Mouse (Mus musculus): ENCODE measurements at regions not wholly inside any gene's neighbourhood (a gene's known extent, or its start where the extent isn't known, plus 50 kb on each side); places are given as distances from the start of the nearest gene placed in this dataset.

DNA sequence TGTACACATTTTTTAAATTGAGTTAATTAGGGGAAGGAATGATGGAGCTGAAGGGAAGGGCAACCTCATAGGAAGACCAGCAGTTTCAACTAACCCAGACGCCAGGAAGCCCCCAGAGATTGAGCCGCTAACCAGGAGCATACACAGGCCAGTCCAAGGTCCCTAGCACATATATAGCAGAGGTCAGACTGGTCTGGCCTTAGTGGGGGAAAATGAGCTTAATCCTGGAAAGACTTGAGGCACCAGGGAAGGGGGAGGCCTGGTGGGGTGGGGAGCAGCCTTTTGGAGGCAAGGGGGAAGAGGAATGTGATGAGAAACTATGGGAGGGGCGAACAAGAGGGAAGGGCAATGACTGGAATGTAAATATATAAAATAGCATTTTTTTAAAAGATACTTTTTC is 188.3 kb upstream of the Cblb start:
- no peak for TF ChIP-seq CTCF (IDR thresholded peaks at IDR 0.05; ENCODE audit: low read depth)
- TF ChIP-seq EP300 (IDR thresholded peaks at IDR 0.05; ENCODE audit: low read depth), result no peak
- no peak for ATAC-seq (ENCODE audit: insufficient read depth, low read depth)
- DNase-seq (ENCODE audit: low spot score), result no peak
- H3K4me1 ChIP-seq (ENCODE audit: control insufficient read depth, insufficient read depth), result no peaks in the 10 kb centered on the region
- H3K36me3 ChIP-seq (replicated peaks; ENCODE audit: control insufficient read depth, insufficient read depth, low read length), result no peaks in the 10 kb centered on the region
- H3K9ac ChIP-seq (replicated peaks; ENCODE audit: low read depth, low read length), result no peak overlapping the region
- H3K27ac ChIP-seq (ENCODE audit: low read depth), result no peak overlapping the region
- H3K27me3 ChIP-seq (ENCODE audit: control insufficient read depth, insufficient read depth, low read length), result no peaks in the 10 kb centered on the region
- WGBS, result 78% methylated on average over 3 of the region's 3 CpGs
- H3K4me3 ChIP-seq (ENCODE audit: low read depth, low read length), result no peak overlapping the region
- H3K9me3 ChIP-seq (replicated peaks; ENCODE audit: control insufficient read depth, low read length), result no peaks in the 10 kb centered on the region
- no peak overlapping the region for H3K4me2 ChIP-seq (ENCODE audit: low read depth, low read length)

DNA sequence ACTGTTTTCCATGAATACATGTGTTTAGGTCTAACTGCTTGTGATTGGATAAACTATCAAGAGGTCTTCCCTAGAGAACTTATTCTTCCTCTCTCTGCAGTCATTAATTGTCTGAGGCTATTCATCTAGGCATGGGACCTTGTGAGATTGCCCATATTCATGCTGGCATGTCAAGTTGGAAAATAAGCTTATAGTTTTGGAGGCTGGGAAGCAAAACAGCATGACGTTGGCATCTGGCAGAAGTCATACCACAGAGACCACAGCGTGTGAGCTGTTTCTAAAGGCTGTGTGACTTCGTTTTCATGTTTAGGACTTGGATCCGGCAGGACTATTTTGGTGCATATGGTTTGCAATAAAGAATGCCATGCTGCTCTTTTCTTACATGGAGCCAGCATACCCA is 185.5 kb upstream of the Cblb start:
- 78% methylated on average over 4 of the region's 4 CpGs for WGBS
- ATAC-seq (ENCODE audit: insufficient read depth, low read depth) (no peak), DNase-seq (ENCODE audit: low spot score) (no peak)
- Histone ChIP-seq H3K27me3 (ENCODE audit: control insufficient read depth, insufficient read depth, low read length) (no peaks in the 10 kb centered on the region), H3K9me3 (replicated peaks; ENCODE audit: control insufficient read depth, low read length) (no peaks in the 10 kb centered on the region), H3K4me3 (ENCODE audit: low read depth, low read length) (no peak overlapping the region), H3K9ac (replicated peaks; ENCODE audit: low read depth, low read length) (no peak overlapping the region), H3K36me3 (replicated peaks; ENCODE audit: control insufficient read depth, insufficient read depth, low read length) (no peaks in the 10 kb centered on the region), H3K4me1 (ENCODE audit: control insufficient read depth, insufficient read depth) (no peaks in the 10 kb centered on the region), H3K4me2 (ENCODE audit: low read depth, low read length) (no peak overlapping the region), H3K27ac (ENCODE audit: low read depth) (no peak overlapping the region)
- TF ChIP-seq CTCF (IDR thresholded peaks at IDR 0.05; ENCODE audit: low read depth) (no peak), EP300 (IDR thresholded peaks at IDR 0.05; ENCODE audit: low read depth) (no peak)

DNA sequence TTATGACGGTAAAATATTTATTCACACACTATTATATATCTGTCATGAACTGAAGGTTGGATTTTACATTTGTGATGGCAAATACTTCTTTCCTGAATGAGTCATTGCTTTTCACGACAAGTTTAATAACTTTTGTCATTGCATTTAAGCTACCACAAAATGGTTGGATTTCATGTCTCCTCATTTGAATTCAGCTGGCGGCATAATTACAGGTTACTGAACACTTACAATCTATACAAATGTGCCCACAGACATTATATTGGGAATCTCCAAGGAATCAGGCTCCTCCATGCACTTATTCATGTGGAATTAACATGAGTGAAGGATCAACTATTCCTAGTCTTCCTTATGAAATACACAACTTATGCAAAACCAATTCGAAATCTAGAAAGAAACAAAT is 150.3 kb upstream of the Cblb start:
- no peak for TF ChIP-seq CTCF (IDR thresholded peaks at IDR 0.05; ENCODE audit: low read depth)
- TF ChIP-seq EP300 (IDR thresholded peaks at IDR 0.05; ENCODE audit: low read depth), result no peak
- ATAC-seq (ENCODE audit: insufficient read depth, low read depth) (no peak), DNase-seq (ENCODE audit: low spot score) (no peak)
- H3K27me3 ChIP-seq (ENCODE audit: control insufficient read depth, insufficient read depth, low read length), result no peaks in the 10 kb centered on the region
- WGBS, result 89% methylated on average over 4 of the region's 4 CpGs
- H3K9me3 ChIP-seq (replicated peaks; ENCODE audit: control insufficient read depth, low read length), result no peaks in the 10 kb centered on the region
- no peak overlapping the region for H3K27ac ChIP-seq (ENCODE audit: low read depth)
- no peak overlapping the region for H3K9ac ChIP-seq (replicated peaks; ENCODE audit: low read depth, low read length)
- H3K4me2 ChIP-seq (ENCODE audit: low read depth, low read length), result no peak overlapping the region
- H3K36me3 ChIP-seq (replicated peaks; ENCODE audit: control insufficient read depth, insufficient read depth, low read length), result no peaks in the 10 kb centered on the region
- no peak overlapping the region for H3K4me3 ChIP-seq (ENCODE audit: low read depth, low read length)
- no peaks in the 10 kb centered on the region for H3K4me1 ChIP-seq (ENCODE audit: control insufficient read depth, insufficient read depth)

DNA sequence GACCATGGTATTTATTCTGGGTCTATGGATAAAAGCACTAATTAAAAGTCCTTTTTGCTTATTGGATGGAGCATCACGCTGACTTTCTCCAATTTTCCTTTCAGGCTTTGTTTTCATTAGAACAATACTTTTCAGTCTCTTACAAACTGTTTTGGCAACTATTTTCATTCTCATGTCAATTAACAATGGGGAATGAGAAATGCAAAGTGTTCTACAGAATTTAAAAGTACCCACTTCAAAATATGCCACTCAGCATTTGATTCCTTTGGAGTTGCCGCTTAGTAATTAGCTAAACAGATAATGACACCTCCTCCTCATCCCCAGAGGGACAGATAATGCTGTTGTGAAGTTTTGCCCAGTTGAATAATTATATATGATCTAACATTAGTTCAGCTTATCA is 149.9 kb upstream of the Cblb start:
- Histone ChIP-seq H3K9me3 (replicated peaks; ENCODE audit: control insufficient read depth, low read length) (no peaks in the 10 kb centered on the region), H3K4me3 (ENCODE audit: low read depth, low read length) (no peak overlapping the region), H3K4me2 (ENCODE audit: low read depth, low read length) (no peak overlapping the region), H3K27ac (ENCODE audit: low read depth) (no peak overlapping the region), H3K27me3 (ENCODE audit: control insufficient read depth, insufficient read depth, low read length) (no peaks in the 10 kb centered on the region), H3K9ac (replicated peaks; ENCODE audit: low read depth, low read length) (no peak overlapping the region), H3K36me3 (replicated peaks; ENCODE audit: control insufficient read depth, insufficient read depth, low read length) (no peaks in the 10 kb centered on the region), H3K4me1 (ENCODE audit: control insufficient read depth, insufficient read depth) (no peaks in the 10 kb centered on the region)
- WGBS, result 69% methylated on average over 2 of the region's 2 CpGs
- TF ChIP-seq CTCF (IDR thresholded peaks at IDR 0.05; ENCODE audit: low read depth) (no peak), EP300 (IDR thresholded peaks at IDR 0.05; ENCODE audit: low read depth) (no peak)
- DNase-seq (ENCODE audit: low spot score), result no peak
- no peak for ATAC-seq (ENCODE audit: insufficient read depth, low read depth)

DNA sequence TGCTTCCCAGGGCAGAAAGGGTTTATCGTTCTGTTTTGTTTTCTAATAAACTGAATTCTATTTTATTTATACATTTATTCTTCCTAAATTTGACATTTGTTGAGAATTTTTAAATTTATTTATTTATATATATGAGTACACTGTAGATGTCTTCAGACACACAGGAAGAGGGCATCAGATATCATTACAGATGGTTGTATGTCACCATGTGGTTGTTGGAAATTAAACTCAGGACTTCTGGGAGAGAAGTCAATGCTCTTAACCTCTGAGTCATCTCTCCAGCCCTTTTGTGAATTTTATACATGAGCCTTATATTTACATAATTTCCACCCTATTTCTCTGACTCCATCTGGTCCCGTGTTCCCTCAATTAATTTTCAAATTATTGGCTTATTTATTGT is 147.2 kb upstream of the Cblb start:
- no peak overlapping the region for H3K27ac ChIP-seq (ENCODE audit: low read depth)
- no peak overlapping the region for H3K4me2 ChIP-seq (ENCODE audit: low read depth, low read length)
- H3K9me3 ChIP-seq (replicated peaks; ENCODE audit: control insufficient read depth, low read length), result no peaks in the 10 kb centered on the region
- no peak overlapping the region for H3K4me3 ChIP-seq (ENCODE audit: low read depth, low read length)
- ATAC-seq (ENCODE audit: insufficient read depth, low read depth) (no peak), DNase-seq (ENCODE audit: low spot score) (no peak)
- no peaks in the 10 kb centered on the region for H3K4me1 ChIP-seq (ENCODE audit: control insufficient read depth, insufficient read depth)
- TF ChIP-seq CTCF (IDR thresholded peaks at IDR 0.05; ENCODE audit: low read depth) (no peak), EP300 (IDR thresholded peaks at IDR 0.05; ENCODE audit: low read depth) (no peak)
- no peak overlapping the region for H3K9ac ChIP-seq (replicated peaks; ENCODE audit: low read depth, low read length)
- H3K36me3 ChIP-seq (replicated peaks; ENCODE audit: control insufficient read depth, insufficient read depth, low read length), result no peaks in the 10 kb centered on the region
- WGBS, result 90% methylated on average over 2 of the region's 2 CpGs
- no peaks in the 10 kb centered on the region for H3K27me3 ChIP-seq (ENCODE audit: control insufficient read depth, insufficient read depth, low read length)

DNA sequence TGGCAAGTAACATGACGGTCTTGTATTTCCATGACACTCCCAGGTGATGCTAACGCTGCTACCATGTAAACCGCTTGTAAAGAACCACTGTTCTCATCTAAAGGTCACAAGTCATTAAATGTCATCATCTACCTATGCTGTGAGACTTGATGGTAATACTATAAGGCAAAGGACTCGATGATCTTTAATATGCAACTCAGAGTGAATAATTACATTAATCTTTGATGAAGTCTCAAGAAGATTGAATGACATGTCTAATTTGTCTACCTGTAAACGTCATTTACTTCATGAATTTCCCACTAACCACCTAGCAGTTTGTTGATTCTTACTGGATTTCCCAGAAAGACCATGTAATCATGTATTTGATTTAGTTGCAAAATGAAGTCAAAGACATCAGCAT is 143.5 kb upstream of the Cblb start:
- Histone ChIP-seq H3K27ac (ENCODE audit: low read depth) (no peak overlapping the region), H3K4me2 (ENCODE audit: low read depth, low read length) (no peak overlapping the region), H3K36me3 (replicated peaks; ENCODE audit: control insufficient read depth, insufficient read depth, low read length) (no peaks in the 10 kb centered on the region), H3K27me3 (ENCODE audit: control insufficient read depth, insufficient read depth, low read length) (no peaks in the 10 kb centered on the region), H3K4me3 (ENCODE audit: low read depth, low read length) (no peak overlapping the region), H3K9me3 (replicated peaks; ENCODE audit: control insufficient read depth, low read length) (no peaks in the 10 kb centered on the region), H3K4me1 (ENCODE audit: control insufficient read depth, insufficient read depth) (no peaks in the 10 kb centered on the region), H3K9ac (replicated peaks; ENCODE audit: low read depth, low read length) (no peak overlapping the region)
- no peak for ATAC-seq (ENCODE audit: insufficient read depth, low read depth)
- TF ChIP-seq EP300 (IDR thresholded peaks at IDR 0.05; ENCODE audit: low read depth) (no peak), CTCF (IDR thresholded peaks at IDR 0.05; ENCODE audit: low read depth) (no peak)
- no peak for DNase-seq (ENCODE audit: low spot score)
- 81% methylated on average over 5 of the region's 5 CpGs for WGBS
